ENCODE assay signal across 1 mouse cellular context in genomic region chr4:148601871-148602270, GRCm38 (mm10).
TF ChIP-seq lines count a peak whose summit lies in the region.

No protein-coding gene starts in this region.

TF ChIP-seq in ES-E14, 5 proteins besides CTCF, POLR2A, EP300 and RAD21 (continued from another document):
- TF ChIP-seq MAFK (IDR thresholded peaks at IDR 0.05; ENCODE audit: insufficient read depth, low read depth, low read length) = no peak
- TF ChIP-seq CHD2 (IDR thresholded peaks at IDR 0.05; ENCODE audit: low read depth, low read length) = no peak
- TF ChIP-seq ZNF384 (IDR thresholded peaks at IDR 0.05; ENCODE audit: low read depth, low read length) = no peak
- no peak for TF ChIP-seq ZC3H11A (IDR thresholded peaks at IDR 0.05; ENCODE audit: borderline replicate concordance, low read depth, low read length)
